In the genomic region with DNA sequence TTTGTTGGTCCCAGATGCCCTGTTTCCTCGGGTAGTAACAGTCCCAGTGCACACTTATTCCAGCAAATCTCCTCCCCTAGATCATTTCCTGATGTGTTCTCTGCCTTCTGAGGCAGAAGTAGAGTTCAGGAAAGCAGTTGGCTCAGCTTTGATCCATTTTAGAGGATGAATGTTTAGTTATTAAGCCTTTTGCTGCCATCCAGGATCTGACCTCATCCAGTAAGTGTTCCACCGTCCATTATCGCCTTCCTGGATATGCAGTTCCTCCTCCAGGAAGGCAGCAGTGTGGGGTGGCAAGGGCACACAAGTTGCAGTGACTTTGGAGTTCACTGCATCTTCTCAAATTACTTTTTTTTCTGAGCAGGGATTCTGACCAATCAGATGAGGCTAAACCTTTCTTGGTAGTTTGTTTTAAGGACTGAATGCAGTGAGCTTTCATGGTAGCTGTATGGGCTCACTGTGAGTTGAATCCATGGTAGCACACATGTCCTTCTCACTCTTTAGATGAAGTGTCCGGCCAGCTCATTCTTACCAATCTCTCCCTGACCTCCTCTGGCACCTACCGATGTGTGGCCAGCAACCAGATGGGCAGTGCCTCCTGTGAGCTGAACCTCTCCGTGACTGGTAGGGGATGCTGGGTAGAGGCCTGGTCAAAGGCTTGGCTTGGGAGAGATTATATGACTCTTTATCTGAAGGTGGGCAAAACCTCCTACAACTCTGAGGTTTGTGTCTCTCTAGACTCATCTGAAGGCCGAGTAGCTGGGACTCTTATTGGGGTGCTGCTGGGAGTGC, we compare ENCODE assay signal across 20 mouse cellular contexts. TPM values are rescaled to one million over a fixed set of nuclear protein-coding genes. Genes with fewer than 3 reads are reported as not detected.
A peak's percentile ranks its signal among the peaks of the same experiment; 100 is the strongest.
DNase-seq lines count a peak whose midpoint lies in the region; ATAC-seq and TF ChIP-seq lines count a peak whose summit lies in the region.
"Had no signal": no experiment of that assay in that cellular context is flagged by ENCODE, and none has a peak within 500 bp of the region (broad histone marks: within the 10 kb centered on the region; RNA-seq: fewer than 3 reads in every experiment).

No protein-coding gene starts in this region.

- 70% methylated on average over 7 of the region's 7 CpGs for WGBS in embryonic facial prominence, embryonic 13.5 days
- WGBS in embryonic facial prominence, embryonic 10.5 days, result 71% methylated on average over 7 of the region's 7 CpGs
- 62% methylated on average over 7 of the region's 7 CpGs for WGBS in heart, postnatal 0 days
- 49% methylated on average over 7 of the region's 7 CpGs for WGBS in lung, postnatal 0 days

- DNase-seq in embryonic facial prominence, embryonic 10.5 days (ENCODE audit: low spot score), result no peak
- no peak for DNase-seq in heart, postnatal 0 days (ENCODE audit: low spot score)
- DNase-seq in heart, postnatal 36 days, result no peak
- peak; percentile 33 for DNase-seq in 416B (ENCODE audit: low read depth)
- DNase-seq in lung, postnatal 0 days (ENCODE audit: low spot score), result peak; percentile 60
- DNase-seq in right cerebral cortex, postnatal 4 days, result no peak
- DNase-seq in embryo, embryonic 10 days (ENCODE audit: low spot score), result no peak
- DNase-seq: adrenal gland, postnatal 25 days; cerebellum, adult 2 months; gastrocnemius, postnatal 36 days; kidney, adult 18-20 months; kidney, postnatal 4 days; liver; liver, postnatal 0 days had no signal

- H3K4me3 ChIP-seq in embryonic facial prominence, embryonic 13.5 days, result no peak overlapping the region
- no peak overlapping the region for H3K4me3 ChIP-seq in embryonic facial prominence, embryonic 10.5 days
- H3K4me3 ChIP-seq in heart, postnatal 0 days (ENCODE audit: low read depth, low read length), result no peak overlapping the region
- no peak overlapping the region for H3K4me3 ChIP-seq in lung, postnatal 0 days (ENCODE audit: low read depth, low read length)
- H3K4me3 ChIP-seq: embryonic facial prominence, embryonic 15.5 days; forebrain, embryonic 10.5 days; midbrain, embryonic 10.5 days; neural tube, embryonic 12.5 days had no signal

- no peak overlapping the region for H3K27ac ChIP-seq in embryonic facial prominence, embryonic 13.5 days
- no peak overlapping the region for H3K27ac ChIP-seq in embryonic facial prominence, embryonic 10.5 days (replicated peaks)
- peak overlapping the region; percentile 72 for H3K27ac ChIP-seq in heart, postnatal 0 days (ENCODE audit: low read depth)
- H3K27ac ChIP-seq in lung, postnatal 0 days (ENCODE audit: low read length), result peak overlapping the region; percentile 77
- H3K27ac ChIP-seq: embryonic facial prominence, embryonic 15.5 days; forebrain, embryonic 10.5 days; midbrain, embryonic 10.5 days; neural tube, embryonic 12.5 days had no signal

- H3K4me2 ChIP-seq in embryonic facial prominence, embryonic 13.5 days, result no peak overlapping the region
- no peak overlapping the region for H3K4me2 ChIP-seq in heart, postnatal 0 days (ENCODE audit: low read depth, low read length)
- H3K4me2 ChIP-seq in lung, postnatal 0 days (replicated peaks; ENCODE audit: low read depth, low read length), result no peak overlapping the region
- H3K4me2 ChIP-seq: embryonic facial prominence, embryonic 15.5 days; neural tube, embryonic 12.5 days had no signal

- H3K9ac ChIP-seq in embryonic facial prominence, embryonic 13.5 days, result no peak overlapping the region
- no peak overlapping the region for H3K9ac ChIP-seq in heart, postnatal 0 days (replicated peaks; ENCODE audit: low read depth, low read length)
- no peak overlapping the region for H3K9ac ChIP-seq in lung, postnatal 0 days (replicated peaks; ENCODE audit: low read depth)
- H3K9ac ChIP-seq: embryonic facial prominence, embryonic 15.5 days; liver, postnatal 0 days; neural tube, embryonic 12.5 days had no signal

- TF ChIP-seq CTCF in heart, postnatal 0 days (IDR thresholded peaks at IDR 0.05; ENCODE audit: low read depth), result no peak
- no peak for TF ChIP-seq CTCF in lung, postnatal 0 days (IDR thresholded peaks at IDR 0.05)

- no peak for TF ChIP-seq EP300 in heart, postnatal 0 days (IDR thresholded peaks at IDR 0.05; ENCODE audit: low read depth)
- peak; percentile 75 for TF ChIP-seq EP300 in lung, postnatal 0 days (IDR thresholded peaks at IDR 0.05)

- peaks cover 28% of the 10 kb centered on the region for H3K27me3 ChIP-seq in embryonic facial prominence, embryonic 13.5 days
- peaks cover 89% of the 10 kb centered on the region for H3K27me3 ChIP-seq in embryonic facial prominence, embryonic 10.5 days (replicated peaks; ENCODE audit: low read depth, poor library complexity, severe bottlenecking)
- peaks cover 10% of the 10 kb centered on the region; the same call in 1 of the 2 replicates for H3K27me3 ChIP-seq in heart, postnatal 0 days (ENCODE audit: control insufficient read depth, insufficient read depth, low read length)
- H3K27me3 ChIP-seq in lung, postnatal 0 days (replicated peaks; ENCODE audit: insufficient read depth, low read length), result no peaks in the 10 kb centered on the region

- ATAC-seq in embryonic facial prominence, embryonic 13.5 days (ENCODE audit: insufficient number of reproducible peaks, insufficient read depth, low FRiP score, low TSS enrichment, low read depth), result 0 out of 2 replicates have a peak, but pooled peaks have one; percentile 18
- no peak for ATAC-seq in heart, postnatal 0 days (ENCODE audit: insufficient read depth, low read depth)
- peak; percentile 40 for ATAC-seq in lung, postnatal 0 days
- ATAC-seq: activated CD4-positive, CD25-positive, alpha-beta regulatory T cell, adult 4 months; liver, postnatal 0 days had no signal

- no peaks in the 10 kb centered on the region for H3K9me3 ChIP-seq in embryonic facial prominence, embryonic 13.5 days
- no peaks in the 10 kb centered on the region for H3K9me3 ChIP-seq in embryonic facial prominence, embryonic 10.5 days
- no peaks in the 10 kb centered on the region for H3K9me3 ChIP-seq in heart, postnatal 0 days (replicated peaks; ENCODE audit: control insufficient read depth, low read length)
- H3K9me3 ChIP-seq in lung, postnatal 0 days (ENCODE audit: low read length), result no peaks in the 10 kb centered on the region
- H3K9me3 ChIP-seq: embryonic facial prominence, embryonic 15.5 days; forebrain, embryonic 10.5 days; midbrain, embryonic 10.5 days; neural tube, embryonic 12.5 days had no signal

- intact Hi-C loops in heart, postnatal 36 days (cut with DNase I), result no loop called here

- H3K36me3 ChIP-seq in embryonic facial prominence, embryonic 13.5 days, result no peaks in the 10 kb centered on the region
- H3K36me3 ChIP-seq in embryonic facial prominence, embryonic 10.5 days (replicated peaks), result no peaks in the 10 kb centered on the region
- H3K36me3 ChIP-seq in heart, postnatal 0 days (replicated peaks; ENCODE audit: control insufficient read depth, insufficient read depth, low read length), result 0 out of 2 replicates have a peak, but pooled peaks cover 4% of the 10 kb centered on the region
- H3K36me3 ChIP-seq in lung, postnatal 0 days (ENCODE audit: insufficient read depth, low read length), result 0 out of 2 replicates have a peak, but pooled peaks cover 2% of the 10 kb centered on the region
- H3K36me3 ChIP-seq: embryonic facial prominence, embryonic 15.5 days; forebrain, embryonic 10.5 days; midbrain, embryonic 10.5 days had no signal

- H3K4me1 ChIP-seq in embryonic facial prominence, embryonic 13.5 days, result peaks cover 24% of the 10 kb centered on the region
- peaks cover 34% of the 10 kb centered on the region for H3K4me1 ChIP-seq in embryonic facial prominence, embryonic 10.5 days
- H3K4me1 ChIP-seq in heart, postnatal 0 days (ENCODE audit: control insufficient read depth, insufficient read depth), result peaks cover 11% of the 10 kb centered on the region
- no peaks in the 10 kb centered on the region; the same call in 1 of the 2 replicates for H3K4me1 ChIP-seq in lung, postnatal 0 days (ENCODE audit: insufficient read depth, low read depth, low read length)

RNA-seq across cellular contexts. Expression of gene Vsig2, which starts 3.0 kb away (rescaled TPM):
- polyA plus RNA-seq in embryonic facial prominence, embryonic 13.5 days (2015; fragmentation: Nextera tagmentation; extraction: Ambion mirVana), result 1.5 and 1.6 TPM in 2 replicates
- polyA plus RNA-seq in embryonic facial prominence, embryonic 10.5 days (2016; fragmentation: Nextera tagmentation; extraction: Ambion mirVana), result 0.59 and 0.78 TPM in 2 replicates
- total RNA-seq in heart, postnatal 0 days (2014; rRNA removed; ENCODE audit: low replicate concordance), result 17.2 TPM in 1 of 2 replicates, not detected in the other
- polyA plus RNA-seq in heart, postnatal 0 days (2015; fragmentation: Nextera tagmentation; extraction: Ambion mirVana), result 1.4 and 1.5 TPM in 2 replicates
- total RNA-seq in heart, postnatal 36 days (2021), result 1 to 10 TPM; 4.0 to 4.7 TPM
- 85.6 and 94.9 TPM in 2 replicates for polyA plus RNA-seq in lung, postnatal 0 days (2015; fragmentation: Nextera tagmentation; extraction: Ambion mirVana)
- polyA plus RNA-seq: activated CD4-positive, CD25-positive, alpha-beta regulatory T cell, adult 4 months had no signal

RNA-seq across cellular contexts. Expression of gene Nrgn, which starts 10.7 kb away (rescaled TPM):
- 8.6 and 10.3 TPM in 2 replicates for polyA plus RNA-seq in embryonic facial prominence, embryonic 13.5 days (2015; fragmentation: Nextera tagmentation; extraction: Ambion mirVana)
- polyA plus RNA-seq in embryonic facial prominence, embryonic 10.5 days (2016; fragmentation: Nextera tagmentation; extraction: Ambion mirVana), result 0.48 and 1.0 TPM in 2 replicates
- total RNA-seq in heart, postnatal 0 days (2014; rRNA removed; ENCODE audit: low replicate concordance), result not detected in 2 replicates
- 2.0 and 2.3 TPM in 2 replicates for polyA plus RNA-seq in heart, postnatal 0 days (2015; fragmentation: Nextera tagmentation; extraction: Ambion mirVana)
- 1 to 10 TPM; 4.5 to 6.1 TPM for total RNA-seq in heart, postnatal 36 days (2021)
- 4.0 and 4.2 TPM in 2 replicates for polyA plus RNA-seq in lung, postnatal 0 days (2015; fragmentation: Nextera tagmentation; extraction: Ambion mirVana)

RNA-seq across cellular contexts. Expression of gene Siae, which starts 13.5 kb away (rescaled TPM):
- polyA plus RNA-seq in embryonic facial prominence, embryonic 13.5 days (2015; fragmentation: Nextera tagmentation; extraction: Ambion mirVana), result 9.5 and 10.0 TPM in 2 replicates
- 3.7 and 4.8 TPM in 2 replicates for polyA plus RNA-seq in embryonic facial prominence, embryonic 10.5 days (2016; fragmentation: Nextera tagmentation; extraction: Ambion mirVana)
- 5.4 and 5.8 TPM in 2 replicates for total RNA-seq in heart, postnatal 0 days (2014; rRNA removed; ENCODE audit: low replicate concordance)
- 6.4 and 9.3 TPM in 2 replicates for polyA plus RNA-seq in heart, postnatal 0 days (2015; fragmentation: Nextera tagmentation; extraction: Ambion mirVana)
- total RNA-seq in heart, postnatal 36 days (2021), result 1 to 10 TPM; 9.6 to 9.7 TPM
- polyA plus RNA-seq in lung, postnatal 0 days (2015; fragmentation: Nextera tagmentation; extraction: Ambion mirVana), result 7.7 and 9.9 TPM in 2 replicates

RNA-seq across cellular contexts. Expression of gene Esam, which starts 14.2 kb away (rescaled TPM):
- polyA plus RNA-seq in embryonic facial prominence, embryonic 13.5 days (2015; fragmentation: Nextera tagmentation; extraction: Ambion mirVana), result 39.5 and 41.7 TPM in 2 replicates
- polyA plus RNA-seq in embryonic facial prominence, embryonic 10.5 days (2016; fragmentation: Nextera tagmentation; extraction: Ambion mirVana), result 27.0 and 27.5 TPM in 2 replicates
- 115 and 117 TPM in 2 replicates for total RNA-seq in heart, postnatal 0 days (2014; rRNA removed; ENCODE audit: low replicate concordance)
- polyA plus RNA-seq in heart, postnatal 0 days (2015; fragmentation: Nextera tagmentation; extraction: Ambion mirVana), result 82.6 and 83.4 TPM in 2 replicates
- 10 to 100 TPM; 66.9 to 79.2 TPM for total RNA-seq in heart, postnatal 36 days (2021)
- polyA plus RNA-seq in lung, postnatal 0 days (2015; fragmentation: Nextera tagmentation; extraction: Ambion mirVana), result 256 and 260 TPM in 2 replicates

RNA-seq across cellular contexts. Expression of gene Msantd2, which starts 52.9 kb away (rescaled TPM):
- polyA plus RNA-seq in embryonic facial prominence, embryonic 13.5 days (2015; fragmentation: Nextera tagmentation; extraction: Ambion mirVana), result 31.1 and 34.9 TPM in 2 replicates
- 34.4 and 36.7 TPM in 2 replicates for polyA plus RNA-seq in embryonic facial prominence, embryonic 10.5 days (2016; fragmentation: Nextera tagmentation; extraction: Ambion mirVana)
- total RNA-seq in heart, postnatal 0 days (2014; rRNA removed; ENCODE audit: low replicate concordance), result 3.8 and 5.3 TPM in 2 replicates
- polyA plus RNA-seq in heart, postnatal 0 days (2015; fragmentation: Nextera tagmentation; extraction: Ambion mirVana), result 5.8 and 6.4 TPM in 2 replicates
- 1 to 10 TPM; 6.7 to 6.9 TPM for total RNA-seq in heart, postnatal 36 days (2021)
- 12.1 and 12.2 TPM in 2 replicates for polyA plus RNA-seq in lung, postnatal 0 days (2015; fragmentation: Nextera tagmentation; extraction: Ambion mirVana)

Comparison
In these comparisons a context has a peak if more than half of its experiments do, and no peak if none do; other contexts are left out.
1. H3K27ac ChIP-seq: peak in heart, postnatal 0 days (single experiment) and lung, postnatal 0 days (single experiment); none in embryonic facial prominence, embryonic 13.5 days (single experiment) and embryonic facial prominence, embryonic 10.5 days (single experiment).
2. DNase-seq: peak in 416B (single experiment) and lung, postnatal 0 days (single experiment); none in embryonic facial prominence, embryonic 10.5 days (single experiment), heart, postnatal 0 days (single experiment), heart, postnatal 36 days (0 of 2), right cerebral cortex, postnatal 4 days (single experiment) and embryo, embryonic 10 days (single experiment).
3. RNA of gene Vsig2, which starts 3.0 kb away (polyA plus RNA-seq): 85.6 to 94.9 TPM in lung, postnatal 0 days; 1.5 to 1.6 TPM in embryonic facial prominence, embryonic 13.5 days, 1.4 to 1.5 TPM in heart, postnatal 0 days and 0.59 to 0.78 TPM in embryonic facial prominence, embryonic 10.5 days; every median in the first group is over 10 times any median in the second.